Mouse (Mus musculus): ENCODE measurements around the gene Ltbp1.

GRCm38 (mm10) chr17:74968738-74969271 lies 36.6 kb upstream of the Ltbp1 start:
- no peak for TF ChIP-seq POLR2A (IDR thresholded peaks at IDR 0.05; ENCODE audit: borderline replicate concordance, extremely low read depth, low read depth, low read length)
- TF ChIP-seq CTCF (IDR thresholded peaks at IDR 0.05; ENCODE audit: insufficient read depth, low read length), result no peak
